Mouse (Mus musculus) kidney, embryonic 14.5 days (tissue): ENCODE measurements around the gene A630095N17Rik. TPM values are rescaled to one million over a fixed set of nuclear protein-coding genes. Genes with fewer than 3 reads are reported as not detected.

ENCODE experiments used
- ATAC-seq: fragments of 200-750 bp; cut with Nextera tagmentation; 2 replicates; pipeline ENCODE4 v1.8.0; 2017; ENCODE audit warnings: moderate number of reproducible peaks, mild to moderate bottlenecking, moderate TSS enrichment, moderate library complexity; ENCODE audit not compliant: low FRiP score, low TSS enrichment
- H3K27ac ChIP-seq: fragments of 300-500 bp; sonication (generic); 2 replicates; pipeline ENCODE4 v1.5.1; 2014; ENCODE audit warnings: low read depth, mild to moderate bottlenecking, low read length, moderate library complexity, mixed read lengths
- H3K27me3 ChIP-seq: fragments of 300-500 bp; sonication (generic); 2 replicates; pipeline ENCODE4 v1.6.1; 2014; ENCODE audit warnings: mild to moderate bottlenecking, low read length; ENCODE audit not compliant: control insufficient read depth, insufficient read depth
- H3K36me3 ChIP-seq: fragments of 300-500 bp; sonication (generic); 2 replicates; pipeline ENCODE4 v1.6.1; 2014; ENCODE audit warnings: low read length, mixed read lengths; ENCODE audit not compliant: control insufficient read depth, insufficient read depth
- H3K4me1 ChIP-seq: fragments of 300-500 bp; sonication (generic); 2 replicates; pipeline ENCODE4 v1.6.1; 2014; ENCODE audit warnings: low read length, mixed read lengths; ENCODE audit not compliant: control insufficient read depth, insufficient read depth
- H3K4me2 ChIP-seq: fragments of 300-500 bp; sonication (generic); replicated peaks from 2 replicates; pipeline ENCODE4 v1.6.1; 2014; ENCODE audit warnings: low read depth, mild to moderate bottlenecking, low read length
- H3K4me3 ChIP-seq: fragments of 300-500 bp; sonication (generic); 2 replicates; pipeline ENCODE4 v1.5.1; 2014; ENCODE audit warnings: mild to moderate bottlenecking, low read length
- H3K9ac ChIP-seq: fragments of 300-500 bp; sonication (generic); 2 replicates; pipeline ENCODE4 v1.6.1; 2014; ENCODE audit warnings: low read depth, mild to moderate bottlenecking, low read length, moderate library complexity
- H3K9me3 ChIP-seq: fragments of 300-500 bp; sonication (generic); 2 replicates; pipeline ENCODE4 v1.6.1; 2016; ENCODE audit warnings: low read length; ENCODE audit not compliant: control insufficient read depth
- WGBS: fragments of 180-500 bp; shearing (Covaris S2); extraction: QIAGEN DNeasy Blood & Tissue Kit; methylation state at CpG from one replicate; pipeline ENCODE4 v1.1.7; 2014; 5-methylcytosine and 5-hydroxymethylcytosine counted together
- polyA plus RNA-seq: library from polyadenylated mRNA; unstranded; fragments of >200 nt; fragmentation: Nextera tagmentation; extraction: Ambion mirVana; gene quantifications from 2 replicates; pipeline ENCODE4 v1.2.1, GENCODE M21; 2014

A630095N17Rik gene
- polyA plus RNA-seq, 1 experiment from 2014 or later: not detected

DNA sequence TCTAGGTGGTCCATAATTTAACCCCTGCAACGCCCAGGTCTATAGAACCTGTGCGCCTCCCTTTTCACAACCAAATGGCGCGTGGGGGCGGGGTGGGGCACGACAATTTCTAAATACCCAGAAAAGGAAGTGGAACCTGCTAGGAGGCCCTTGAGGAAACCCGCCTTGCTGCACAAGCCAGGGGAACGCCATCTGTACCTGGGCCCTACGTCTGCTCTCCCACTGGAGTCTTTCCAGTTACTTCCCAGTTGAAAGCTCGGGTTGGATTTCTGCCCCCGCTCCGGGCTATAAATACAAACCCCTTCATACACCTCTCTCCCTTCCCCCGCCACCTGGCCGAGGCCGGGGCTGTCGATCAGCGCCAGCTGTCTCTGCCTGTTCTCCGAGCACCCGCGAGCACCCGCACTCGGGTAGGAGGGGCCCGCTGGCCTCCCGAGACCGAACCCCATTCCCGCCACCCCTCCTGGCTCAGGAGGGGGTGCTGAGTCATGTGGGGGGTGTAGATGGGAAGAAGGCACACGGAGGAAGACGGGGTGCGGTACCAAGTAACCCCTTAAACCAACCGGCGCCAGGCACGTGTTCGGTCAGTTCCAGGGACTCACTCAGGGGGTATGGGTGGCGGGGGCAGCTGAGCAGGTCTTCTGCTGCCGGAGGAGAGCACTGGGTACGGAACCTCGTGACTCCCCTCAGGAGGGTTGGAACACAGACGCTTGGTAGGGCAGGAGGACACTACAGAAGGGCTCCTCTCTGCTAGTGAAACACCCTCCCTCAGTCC, 13.5 kb downstream of the A630095N17Rik start:
- ATAC-seq: peak; percentile 40
- Histone ChIP-seq H3K4me1 (peaks cover 8% of the 10 kb centered on the region), H3K27me3 (peaks cover 29% of the 10 kb centered on the region), H3K36me3 (peaks cover 19% of the 10 kb centered on the region), H3K9ac (peak overlapping the region; percentile 54), H3K4me3 (peak overlapping the region; percentile 57), H3K4me2 (peak overlapping the region; percentile 99), H3K27ac (no peak overlapping the region), H3K9me3 (no peaks in the 10 kb centered on the region)
- WGBS: under 1% methylated on average over 38 of the region's 38 CpGs

DNA sequence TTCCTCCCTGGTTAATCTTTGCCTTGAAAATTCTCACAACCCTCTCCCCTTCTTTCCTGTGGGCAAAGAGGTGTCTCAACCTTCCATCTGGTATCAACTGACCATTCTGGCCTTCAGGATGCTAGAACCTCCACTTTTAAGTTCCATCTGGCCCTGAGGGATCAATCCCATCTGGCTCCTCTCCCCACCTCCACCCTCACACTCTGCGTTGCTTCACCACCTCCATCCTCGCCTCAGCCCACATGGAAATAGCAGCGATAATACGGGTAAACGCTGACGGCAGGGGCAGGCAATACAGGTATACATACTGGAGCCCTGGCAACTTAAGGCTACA, 14.0 kb downstream of the A630095N17Rik start:
- H3K36me3 ChIP-seq: peaks cover 24% of the 10 kb centered on the region
- H3K4me3 ChIP-seq: peak overlapping the region; percentile 57
- peak overlapping the region; percentile 99 for H3K4me2 ChIP-seq
- H3K9me3 ChIP-seq: no peaks in the 10 kb centered on the region
- peak overlapping the region; percentile 54; the same call in 1 of the 2 replicates for H3K9ac ChIP-seq
- no peak overlapping the region for H3K27ac ChIP-seq
- H3K27me3 ChIP-seq: peaks cover 29% of the 10 kb centered on the region
- no peak for ATAC-seq
- WGBS: 4% methylated on average over 6 of the region's 6 CpGs
- H3K4me1 ChIP-seq: peaks cover 9% of the 10 kb centered on the region

DNA sequence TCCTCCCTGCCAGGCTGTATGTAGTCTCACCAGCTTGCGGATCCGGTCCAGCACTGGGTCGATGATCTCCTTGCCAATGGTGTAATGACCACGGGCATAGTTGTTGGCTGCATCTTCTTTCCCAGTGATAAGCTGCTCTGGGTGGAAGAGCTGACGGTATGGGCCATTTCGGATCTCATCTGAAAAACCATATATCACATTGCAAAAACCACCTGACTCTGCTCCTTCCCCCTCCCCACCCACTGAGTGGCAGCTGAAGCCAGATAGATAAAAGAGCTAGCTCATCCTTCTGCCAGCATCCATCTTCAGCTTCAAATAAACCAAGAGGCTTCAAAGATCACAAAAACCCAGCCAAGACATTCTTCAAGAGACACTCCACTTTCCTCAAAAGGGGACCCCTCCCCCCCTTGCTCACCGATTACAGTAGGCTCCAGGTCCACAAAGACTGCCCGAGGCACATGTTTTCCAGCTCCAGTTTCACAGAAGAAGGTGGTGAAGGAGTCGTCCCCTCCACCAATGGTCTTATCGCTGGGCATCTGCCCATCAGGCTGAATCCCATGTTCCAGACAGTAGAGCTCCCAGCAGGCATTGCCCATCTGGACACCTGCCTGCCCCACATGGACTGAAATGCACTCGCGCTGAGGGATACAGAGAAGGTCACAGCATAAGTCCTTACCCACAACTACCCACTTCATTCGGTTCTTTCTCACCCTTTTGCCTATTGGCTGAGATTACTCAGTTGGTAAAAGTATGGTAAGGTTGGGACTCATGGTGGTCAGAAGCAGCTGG, 14.9 kb downstream of the A630095N17Rik start:
- Histone ChIP-seq H3K36me3 (peaks cover 31% of the 10 kb centered on the region), H3K4me3 (no peak overlapping the region), H3K27me3 (peaks cover 29% of the 10 kb centered on the region), H3K4me2 (no peak overlapping the region), H3K9me3 (no peaks in the 10 kb centered on the region), H3K4me1 (peaks cover 15% of the 10 kb centered on the region), H3K27ac (no peak overlapping the region), H3K9ac (no peak overlapping the region)
- WGBS: 76% methylated on average over 13 of the region's 13 CpGs
- no peak for ATAC-seq

DNA sequence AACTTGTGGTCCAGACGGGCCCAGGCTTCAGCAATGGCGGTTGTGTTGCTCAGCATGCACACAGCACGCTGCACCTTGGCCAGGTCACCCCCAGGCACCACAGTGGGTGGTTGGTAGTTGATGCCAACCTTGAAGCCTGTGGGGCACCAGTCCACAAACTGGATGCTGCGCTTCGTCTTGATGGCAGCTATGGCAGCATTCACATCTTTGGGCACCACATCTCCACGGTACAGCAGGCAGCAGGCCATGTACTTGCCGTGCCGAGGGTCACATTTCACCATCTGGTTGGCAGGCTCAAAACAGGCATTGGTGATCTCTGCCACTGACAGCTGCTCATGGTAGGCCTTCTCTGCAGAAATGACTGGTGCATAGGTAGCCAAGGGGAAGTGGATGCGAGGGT, 16.1 kb downstream of the A630095N17Rik start:
- no peak overlapping the region for H3K4me3 ChIP-seq
- WGBS: 96% methylated on average over 9 of the region's 9 CpGs
- H3K9ac ChIP-seq: no peak overlapping the region
- H3K9me3 ChIP-seq: no peaks in the 10 kb centered on the region
- H3K36me3 ChIP-seq: peaks cover 34% of the 10 kb centered on the region
- H3K4me2 ChIP-seq: no peak overlapping the region
- H3K27me3 ChIP-seq: peaks cover 28% of the 10 kb centered on the region
- H3K27ac ChIP-seq: no peak overlapping the region
- peaks cover 22% of the 10 kb centered on the region for H3K4me1 ChIP-seq
- no peak for ATAC-seq

DNA sequence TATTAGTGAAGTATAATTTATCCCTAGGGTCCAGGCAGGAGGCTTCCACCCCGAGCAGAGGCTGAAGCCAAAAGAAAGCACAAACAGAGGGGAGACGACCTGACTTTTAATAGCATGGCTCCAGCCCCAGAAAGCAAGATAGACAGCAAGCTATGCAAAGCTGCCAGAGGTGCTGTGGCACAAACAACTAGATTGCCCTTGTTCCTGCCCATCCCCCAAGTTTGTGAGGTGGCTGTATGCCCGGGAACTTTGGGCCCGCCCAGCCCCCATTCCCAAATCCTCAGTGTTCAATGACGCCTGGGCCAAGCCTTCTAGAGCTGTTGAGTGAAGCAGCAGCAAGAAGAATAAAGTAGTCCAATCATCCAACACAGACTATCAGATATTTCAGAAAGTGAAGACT, 17.0 kb downstream of the A630095N17Rik start:
- WGBS: 57% methylated on average over 5 of the region's 5 CpGs
- peaks cover 27% of the 10 kb centered on the region for H3K4me1 ChIP-seq

DNA sequence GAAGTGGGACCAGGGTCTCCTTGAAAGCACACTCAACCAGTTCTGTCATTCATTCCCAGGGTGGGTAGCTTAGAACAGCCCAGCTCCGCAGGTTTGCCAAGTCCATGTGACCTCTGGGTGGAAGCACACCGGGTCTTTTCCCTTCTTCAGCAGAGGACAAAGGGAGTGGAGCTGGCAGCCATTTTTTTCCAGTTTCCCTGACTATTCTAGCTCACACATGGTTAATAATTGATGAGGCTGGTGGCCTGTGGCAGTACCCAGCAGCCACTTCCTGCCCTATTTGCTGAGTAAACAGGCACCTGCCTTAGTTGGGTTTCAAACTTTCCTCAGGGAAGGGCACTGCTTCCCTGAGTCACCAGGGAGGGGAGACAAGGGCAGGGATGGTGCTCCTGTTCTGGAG, 17.5 kb downstream of the A630095N17Rik start:
- H3K4me2 ChIP-seq: no peak overlapping the region
- peaks cover 25% of the 10 kb centered on the region for H3K4me1 ChIP-seq
- no peak for ATAC-seq
- H3K36me3 ChIP-seq: peaks cover 34% of the 10 kb centered on the region
- H3K9ac ChIP-seq: no peak overlapping the region
- peaks cover 16% of the 10 kb centered on the region for H3K27me3 ChIP-seq
- WGBS: 59% methylated on average over 2 of the region's 2 CpGs
- peak overlapping the region; percentile 79; the same call in 1 of the 2 replicates for H3K27ac ChIP-seq
- no peaks in the 10 kb centered on the region for H3K9me3 ChIP-seq
- H3K4me3 ChIP-seq: no peak overlapping the region

More for the DNA sequence above, 17.0 kb downstream of the A630095N17Rik start:
- H3K27ac ChIP-seq: peak overlapping the region; percentile 79
- H3K9ac ChIP-seq: no peak overlapping the region
- no peak for ATAC-seq
- no peak overlapping the region for H3K4me3 ChIP-seq
- no peak overlapping the region for H3K4me2 ChIP-seq
- peaks cover 19% of the 10 kb centered on the region for H3K27me3 ChIP-seq
- H3K9me3 ChIP-seq: no peaks in the 10 kb centered on the region
- peaks cover 34% of the 10 kb centered on the region for H3K36me3 ChIP-seq

DNA sequence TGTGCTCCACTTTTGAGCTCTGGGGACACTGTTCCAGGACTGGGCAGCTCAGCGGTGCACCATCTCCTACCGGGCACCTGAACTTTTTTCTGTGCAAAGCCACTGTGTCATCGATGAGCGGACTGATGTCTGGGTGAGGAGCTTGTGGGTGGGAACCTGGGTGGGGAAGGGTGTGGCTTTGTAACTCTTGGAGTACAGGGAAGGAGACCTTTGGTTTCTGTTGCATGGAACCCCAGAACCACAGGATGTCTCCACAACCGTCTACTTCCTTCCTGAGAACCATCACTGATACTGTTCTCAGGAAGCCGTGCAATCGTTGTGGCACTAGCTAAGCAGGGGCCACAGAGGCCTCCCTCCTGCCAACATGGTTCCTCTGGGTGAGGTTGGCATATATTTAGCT, 18.8 kb downstream of the A630095N17Rik start:
- H3K27ac ChIP-seq: no peak overlapping the region
- H3K4me2 ChIP-seq: no peak overlapping the region
- no peak overlapping the region for H3K9ac ChIP-seq
- H3K4me3 ChIP-seq: no peak overlapping the region
- H3K27me3 ChIP-seq: peaks cover 3% of the 10 kb centered on the region
- no peaks in the 10 kb centered on the region for H3K9me3 ChIP-seq
- no peak for ATAC-seq
- H3K36me3 ChIP-seq: peaks cover 34% of the 10 kb centered on the region
- 90% methylated on average over 7 of the region's 7 CpGs for WGBS
- peaks cover 31% of the 10 kb centered on the region for H3K4me1 ChIP-seq

DNA sequence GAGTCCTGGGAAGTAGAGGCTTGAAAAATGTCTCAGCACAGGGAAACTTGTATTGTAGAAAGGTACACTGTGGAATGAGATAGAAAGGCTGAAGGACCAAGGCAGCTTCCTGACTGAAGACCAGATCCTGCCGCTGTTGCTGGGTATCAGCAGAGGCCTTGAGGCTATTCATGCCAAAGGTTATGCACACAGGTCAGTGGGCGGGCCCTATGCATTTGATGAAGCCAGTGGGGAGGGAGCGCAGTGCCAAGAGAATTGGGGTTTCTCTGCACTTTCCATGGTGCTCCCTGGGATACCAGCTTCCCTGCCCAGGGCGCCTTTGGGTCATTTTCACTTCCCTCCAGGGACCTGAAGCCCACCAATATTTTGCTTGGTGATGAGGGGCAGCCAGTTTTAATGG, 19.4 kb downstream of the A630095N17Rik start:
- ATAC-seq: no peak
- Histone ChIP-seq H3K4me1 (peaks cover 33% of the 10 kb centered on the region), H3K9me3 (no peaks in the 10 kb centered on the region), H3K4me3 (no peak overlapping the region), H3K36me3 (peaks cover 34% of the 10 kb centered on the region), H3K27ac (no peak overlapping the region), H3K9ac (no peak overlapping the region), H3K27me3 (no peaks in the 10 kb centered on the region), H3K4me2 (no peak overlapping the region)
- WGBS: 92% methylated on average over 4 of the region's 4 CpGs

DNA sequence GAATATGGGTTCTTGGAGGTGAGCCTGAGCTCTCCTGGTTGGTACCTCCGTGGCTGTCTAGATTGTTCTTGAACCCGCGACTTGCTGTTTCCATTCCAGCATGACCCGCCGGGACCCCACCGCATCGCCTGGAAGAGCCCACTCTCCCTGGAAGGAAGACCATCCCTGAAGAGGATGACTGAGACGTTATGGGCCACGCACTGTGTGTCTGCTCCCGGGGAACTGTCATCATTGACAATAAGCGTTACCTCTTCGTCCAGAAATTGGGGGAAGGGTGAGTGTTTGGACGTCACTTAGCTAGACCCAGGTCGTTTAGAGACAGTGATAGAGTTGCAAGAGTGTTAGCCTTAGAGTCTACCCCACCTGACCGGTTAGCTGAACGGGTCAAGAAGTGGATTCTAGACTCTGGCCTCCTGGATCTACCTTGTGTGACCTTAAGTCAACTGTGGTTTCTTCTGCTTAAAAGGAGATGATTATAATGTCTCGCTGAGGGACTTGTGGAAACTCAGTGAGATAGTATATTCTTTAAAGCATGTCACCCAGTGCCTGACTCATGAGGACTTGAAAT, 20.7 kb downstream of the A630095N17Rik start:
- no peak for ATAC-seq

More for the DNA sequence above, 20.7 kb downstream of the A630095N17Rik start:
- H3K27me3 ChIP-seq: no peaks in the 10 kb centered on the region
- peak overlapping the region; percentile 94 for H3K9ac ChIP-seq
- no peaks in the 10 kb centered on the region for H3K9me3 ChIP-seq
- 13% methylated on average over 17 of the region's 17 CpGs for WGBS
- H3K4me3 ChIP-seq: peak overlapping the region; percentile 92
- H3K4me1 ChIP-seq: peaks cover 33% of the 10 kb centered on the region
- peak overlapping the region; percentile 86 for H3K4me2 ChIP-seq
- H3K36me3 ChIP-seq: peaks cover 34% of the 10 kb centered on the region
- H3K27ac ChIP-seq: no peak overlapping the region
